Mouse (Mus musculus) neural tube, embryonic 15.5 days (tissue): Measurements from ENCODE around the gene Cbx7. TPM values are rescaled to one million over a fixed set of nuclear protein-coding genes. Genes with fewer than 3 reads are reported as not detected.

ENCODE experiments used
- microRNA-seq: library from miRNA; unstranded; fragments of <30 nt; microRNA quantifications from one replicate; pipeline ENCODE4, GENCODE M21; 2017
- polyA plus RNA-seq: library from polyadenylated mRNA; unstranded; fragments of >200 nt; fragmentation: Nextera tagmentation; extraction: Ambion mirVana; gene quantifications from 2 replicates; pipeline ENCODE4 v1.2.1, GENCODE M21; 2015

The Cbx7 gene
- polyA plus RNA-seq, 1 experiment from 2014 or later: 4.6 TPM

Small RNA genes within 50 kb of the gene (microRNA-seq; reads per million reads assigned to microRNA genes)
- 0.87 reads per million for gene Mir7213

Other genes starting within 250 kb of the Cbx7 start
- gene Sun2, start 228.6 kb downstream of the Cbx7 start, polyA plus RNA-seq: 5.5 and 6.2 TPM in 2 replicates
- 58.4 and 63.7 TPM in 2 replicates for gene Dnal4, start 193.3 kb downstream of the Cbx7 start, polyA plus RNA-seq
- 39.9 and 49.0 TPM in 2 replicates for gene Nptxr, start 166.4 kb downstream of the Cbx7 start, polyA plus RNA-seq
- gene Npcd, start 136.9 kb downstream of the Cbx7 start, polyA plus RNA-seq: 0.42 and 0.72 TPM in 2 replicates
- 53.1 and 64.3 TPM in 2 replicates for gene Cbx6, start 136.4 kb downstream of the Cbx7 start, polyA plus RNA-seq
- gene Apobec3, start 79.5 kb downstream of the Cbx7 start, polyA plus RNA-seq: 4.8 and 44.4 TPM in 2 replicates
- gene Pdgfb, start 43.9 kb upstream of the Cbx7 start, polyA plus RNA-seq: 6.5 and 7.0 TPM in 2 replicates
- gene Syngr1, start 120.2 kb upstream of the Cbx7 start, polyA plus RNA-seq: 59.3 and 64.6 TPM in 2 replicates
- gene Rpl3, start 120.7 kb upstream of the Cbx7 start, polyA plus RNA-seq: 526 and 732 TPM in 2 replicates
- 35.9 and 37.4 TPM in 2 replicates for gene Tab1, start 162.0 kb upstream of the Cbx7 start, polyA plus RNA-seq
- 15.8 and 17.5 TPM in 2 replicates for gene Mgat3, start 202.6 kb upstream of the Cbx7 start, polyA plus RNA-seq